Mouse (Mus musculus) c-Kit-positive CD71-positive TER-119-positive erythroid progenitor cells, embryonic 14.5 days (primary cell): ENCODE data around the gene Isy1.
A peak's percentile ranks its signal among the peaks of the same experiment; 100 is the strongest.

Experiments used
- DNase-seq: peaks from one replicate; pipeline ENCODE4 v3.0.0-alpha.2; 2013; ENCODE audit warnings: low spot score

The Isy1 gene

GRCm38 (mm10) chr6:87849780-87850154 lies 11.2 kb upstream of the Isy1 start:
- no peak for DNase-seq

- DNase-seq: no peak
These were observed 8.2 kb upstream of the Isy1 start for GRCm38 (mm10) chr6:87846813-87847212.

- no peak for DNase-seq
These were observed 6.6 kb upstream of the Isy1 start for GRCm38 (mm10) chr6:87845031-87845695.

GRCm38 (mm10) chr6:87842254-87842653 lies 3.7 kb upstream of the Isy1 start:
- DNase-seq: no peak

- DNase-seq: no peak
These were observed 3.0 kb upstream of the Isy1 start for GRCm38 (mm10) chr6:87841635-87842034.

GRCm38 (mm10) chr6:87839797-87840341 lies 1.3 kb upstream of the Isy1 start:
- no peak for DNase-seq

GRCm38 (mm10) chr6:87835695-87836094 lies 2.9 kb downstream of the Isy1 start, which contains the start of gene Gm45140:
Gene Gm45140, minus strand, starts transcription at chr6:87835795.
- no peak for DNase-seq

GRCm38 (mm10) chr6:87820366-87820765 lies 18.2 kb downstream of the Isy1 start:
- DNase-seq: no peak

- no peak for DNase-seq
These were observed 24.1 kb downstream of the Isy1 start for GRCm38 (mm10) chr6:87814486-87814885.

GRCm38 (mm10) chr6:87812656-87813055 lies 25.9 kb downstream of the Isy1 start:
- DNase-seq: no peak

GRCm38 (mm10) chr6:87811675-87812338 lies 26.8 kb downstream of the Isy1 start, which contains the start of gene Rab43:
Gene Rab43, minus strand, starts transcription at chr6:87812164.
- DNase-seq: peak; percentile 89

- DNase-seq: peak; percentile 31
These were observed 27.6 kb downstream of the Isy1 start for GRCm38 (mm10) chr6:87810713-87811669.

GRCm38 (mm10) chr6:87810311-87810710 lies 28.3 kb downstream of the Isy1 start:
- DNase-seq: peak; percentile 37

GRCm38 (mm10) chr6:87809651-87810161 lies 28.9 kb downstream of the Isy1 start:
- peak; percentile 37 for DNase-seq

- DNase-seq: no peak
These were observed 29.5 kb downstream of the Isy1 start for GRCm38 (mm10) chr6:87809144-87809543.

- DNase-seq: no peak
These were observed 30.1 kb downstream of the Isy1 start for GRCm38 (mm10) chr6:87808521-87808920.

- DNase-seq: peak; percentile 53
These were observed 30.7 kb downstream of the Isy1 start for GRCm38 (mm10) chr6:87807735-87808440.

- DNase-seq: no peak
These were observed 31.7 kb downstream of the Isy1 start for GRCm38 (mm10) chr6:87806857-87807256.

GRCm38 (mm10) chr6:87806028-87806427 lies 32.6 kb downstream of the Isy1 start:
- no peak for DNase-seq

GRCm38 (mm10) chr6:87805448-87805847 lies 33.1 kb downstream of the Isy1 start:
- DNase-seq: no peak

GRCm38 (mm10) chr6:87804886-87805285 lies 33.7 kb downstream of the Isy1 start:
- no peak for DNase-seq
